Comparison of ENCODE assay signal across 9 mouse cellular contexts in the genomic region with DNA sequence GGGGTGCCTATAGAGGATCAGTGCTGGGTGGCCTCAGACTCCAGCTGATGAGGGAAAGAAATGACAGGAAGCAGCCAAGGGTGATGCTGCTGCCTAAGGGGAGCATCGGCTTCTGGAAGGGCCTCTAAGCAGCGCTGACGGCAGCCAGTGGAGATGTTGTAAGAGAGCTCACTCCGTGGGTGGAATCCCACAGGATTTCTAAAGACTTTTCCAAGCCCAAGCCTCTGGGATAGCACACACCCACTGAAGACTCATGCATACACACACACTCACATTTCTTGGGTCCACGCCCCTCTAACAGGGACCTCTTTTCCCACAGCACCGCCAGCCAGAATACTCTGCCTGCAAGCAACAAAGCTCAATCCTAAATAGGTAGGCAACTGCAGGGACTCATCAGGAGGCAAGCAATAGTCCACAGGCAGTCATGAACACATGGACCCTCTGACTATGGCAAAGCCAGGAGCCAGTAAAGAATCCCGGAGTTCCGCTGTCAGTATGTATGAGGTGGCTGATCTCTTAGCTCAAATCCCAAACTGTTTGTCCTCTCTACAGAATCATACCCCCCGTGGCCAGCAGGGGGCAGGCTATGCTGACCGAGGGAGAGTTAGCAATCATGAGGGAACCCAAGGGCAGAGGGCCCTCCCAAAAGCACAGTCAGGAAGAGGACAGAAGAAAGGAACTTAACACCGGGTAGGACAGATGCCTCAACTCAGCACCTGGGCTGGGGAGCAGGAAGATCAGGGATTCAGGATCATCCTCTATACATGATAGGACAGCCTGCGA. TPM values are rescaled to one million over a fixed set of nuclear protein-coding genes. Genes with fewer than 3 reads are reported as not detected.
DNase-seq lines count a peak whose midpoint lies in the region; ATAC-seq and TF ChIP-seq lines count a peak whose summit lies in the region.
"Had no signal": no experiment of that assay in that cellular context is flagged by ENCODE, and none has a peak within 500 bp of the region (broad histone marks: within the 10 kb centered on the region; RNA-seq: fewer than 3 reads in every experiment).

No protein-coding gene starts in this region.

- no peak overlapping the region for H3K27ac ChIP-seq in cerebellum, adult 2 months (ENCODE audit: insufficient read depth, low read length)
- H3K27ac ChIP-seq in liver, embryonic 11.5 days (ENCODE audit: low read depth, low read length), result no peak overlapping the region
- no peak overlapping the region for H3K27ac ChIP-seq in small intestine, adult 2 months (ENCODE audit: insufficient read depth, low read depth, low read length)
- H3K27ac ChIP-seq: stomach, embryonic 15.5 days had no signal

- WGBS in cerebellum, adult 2 months, result 53% methylated on average over 12 of the region's 12 CpGs
- WGBS in liver, embryonic 11.5 days, result 51% methylated on average over 12 of the region's 12 CpGs
- 48% methylated on average over 12 of the region's 12 CpGs for WGBS in small intestine, adult 2 months

- H3K9ac ChIP-seq in liver, embryonic 11.5 days (ENCODE audit: low read depth, low read length), result no peak overlapping the region
- H3K9ac ChIP-seq: stomach, embryonic 15.5 days had no signal

- TF ChIP-seq CTCF in cerebellum, adult 2 months (IDR thresholded peaks at IDR 0.05; ENCODE audit: borderline replicate concordance, insufficient read depth, low read depth, low read length), result peak; percentile 71
- TF ChIP-seq CTCF in small intestine, adult 2 months (IDR thresholded peaks at IDR 0.05; ENCODE audit: extremely low read depth, insufficient read length, insufficient replicate concordance, low read depth, low read length), result peak; percentile 78; the same call in 1 of the 2 replicates

- peak; percentile 37 to 63 for DNase-seq in cerebellum, adult 2 months
- DNase-seq in ovary, postnatal 14 days (ENCODE audit: low spot score), result peak; percentile 31
- no peak for DNase-seq in ovary, adult 18-20 months (ENCODE audit: low spot score)
- DNase-seq in cerebellum, postnatal 10 days, result peak; percentile 80 to 85
- peak; percentile 24 for DNase-seq in heart, adult 8-10 months (ENCODE audit: low spot score)
- peak; percentile 74 for DNase-seq in liver, embryonic 11.5 days (ENCODE audit: low spot score)

- no peak overlapping the region for H3K4me3 ChIP-seq in cerebellum, adult 2 months (replicated peaks; ENCODE audit: insufficient read depth, low read depth, low read length)
- no peak overlapping the region for H3K4me3 ChIP-seq in liver, embryonic 11.5 days (ENCODE audit: low read depth, low read length)
- no peak overlapping the region for H3K4me3 ChIP-seq in small intestine, adult 2 months (ENCODE audit: low read depth, low read length)
- H3K4me3 ChIP-seq: stomach, embryonic 15.5 days had no signal

- H3K4me1 ChIP-seq in cerebellum, adult 2 months (ENCODE audit: control insufficient read depth, insufficient read depth, low read length), result no peaks in the 10 kb centered on the region
- H3K4me1 ChIP-seq in liver, embryonic 11.5 days (replicated peaks; ENCODE audit: control insufficient read depth, insufficient read depth, low read length), result no peaks in the 10 kb centered on the region
- H3K4me1 ChIP-seq in small intestine, adult 2 months (ENCODE audit: control insufficient read depth, insufficient read depth, insufficient read length, low read length), result no peaks in the 10 kb centered on the region
- H3K4me1 ChIP-seq: stomach, embryonic 15.5 days had no signal

- no peak for TF ChIP-seq POLR2A in cerebellum, adult 2 months (IDR thresholded peaks at IDR 0.05; ENCODE audit: borderline replicate concordance, insufficient read depth, low read length)
- TF ChIP-seq POLR2A in small intestine, adult 2 months (IDR thresholded peaks at IDR 0.05; ENCODE audit: low read depth, low read length), result no peak

- ATAC-seq in cerebellum, adult (ENCODE audit: insufficient number of reproducible peaks, low FRiP score, low TSS enrichment), result no peak
- no peak for ATAC-seq in liver, embryonic 11.5 days (replicated peaks; ENCODE audit: low FRiP score)

- peaks cover 3% of the 10 kb centered on the region; the same call in 1 of the 2 replicates for H3K27me3 ChIP-seq in cerebellum, adult 2 months (ENCODE audit: control insufficient read depth, insufficient read depth, low read length)
- H3K27me3 ChIP-seq in liver, embryonic 11.5 days (replicated peaks; ENCODE audit: control insufficient read depth, insufficient read depth, low read length), result peaks cover 15% of the 10 kb centered on the region
- peaks cover 16% of the 10 kb centered on the region for H3K27me3 ChIP-seq in small intestine, adult 2 months (ENCODE audit: control insufficient read depth, insufficient read depth, low read length)

- no peaks in the 10 kb centered on the region for H3K9me3 ChIP-seq in liver, embryonic 11.5 days (ENCODE audit: control insufficient read depth, low read length)
- H3K9me3 ChIP-seq: stomach, embryonic 15.5 days had no signal

- no peaks in the 10 kb centered on the region for H3K36me3 ChIP-seq in liver, embryonic 11.5 days (ENCODE audit: control insufficient read depth, insufficient read depth, low read length)
- no peaks in the 10 kb centered on the region for H3K36me3 ChIP-seq in small intestine, adult 2 months (ENCODE audit: control insufficient read depth, insufficient read depth, low read length)
- H3K36me3 ChIP-seq: stomach, embryonic 15.5 days had no signal

- H3K4me2 ChIP-seq in liver, embryonic 11.5 days, result no peak overlapping the region
- H3K4me2 ChIP-seq: stomach, embryonic 15.5 days had no signal

RNA-seq across cellular contexts. Expression of a gene that starts 13.1 kb away (rescaled TPM):
- not detected in 2 replicates for polyA plus RNA-seq in cerebellum, adult 2 months (2012; rRNA removed)
- total RNA-seq in heart, adult 8-10 months (2022), result not detected
- not detected in 2 replicates for polyA plus RNA-seq in liver, embryonic 11.5 days (2014; fragmentation: Nextera tagmentation; extraction: Ambion mirVana)
- 0.04 TPM in 1 of 2 replicates, not detected in the other for polyA plus RNA-seq in small intestine, adult 2 months (2012; rRNA removed)

RNA-seq across cellular contexts. Expression of a gene that starts 32.7 kb away (rescaled TPM):
- polyA plus RNA-seq in cerebellum, adult 2 months (2012; rRNA removed), result 7.7 and 8.1 TPM in 2 replicates
- total RNA-seq in heart, adult 8-10 months (2022), result 1 to 10 TPM; 2.1 to 3.7 (median 3.2) TPM
- polyA plus RNA-seq in liver, embryonic 11.5 days (2014; fragmentation: Nextera tagmentation; extraction: Ambion mirVana), result 14.1 and 14.7 TPM in 2 replicates
- 2.0 and 3.1 TPM in 2 replicates for polyA plus RNA-seq in small intestine, adult 2 months (2012; rRNA removed)

RNA-seq across cellular contexts. Expression of a gene that starts 56.8 kb away (rescaled TPM):
- polyA plus RNA-seq in cerebellum, adult 2 months (2012; rRNA removed), result 0.14 and 0.16 TPM in 2 replicates
- under 1 TPM in 1 of 4 experiments, not detected in 3; 0.37 TPM for total RNA-seq in heart, adult 8-10 months (2022)
- 206 and 233 TPM in 2 replicates for polyA plus RNA-seq in liver, embryonic 11.5 days (2014; fragmentation: Nextera tagmentation; extraction: Ambion mirVana)
- 0.04 TPM in 1 of 2 replicates, not detected in the other for polyA plus RNA-seq in small intestine, adult 2 months (2012; rRNA removed)

Comparison
In these comparisons a context has a peak if more than half of its experiments do, and no peak if none do; other contexts are left out.
1. RNA of a gene that starts 56.8 kb away (polyA plus RNA-seq): 206 to 233 TPM in liver, embryonic 11.5 days; 0.14 to 0.16 TPM in cerebellum, adult 2 months and 0.04 TPM in small intestine, adult 2 months; every median in the first group is over 100 times any median in the second.